Mouse (Mus musculus) forebrain, embryonic 14.5 days (tissue): ENCODE results near the gene Ppfibp2. TPM values are rescaled to one million over a fixed set of nuclear protein-coding genes. Genes with fewer than 3 reads are reported as not detected.
A peak's percentile ranks its signal among the peaks of the same experiment; 100 is the strongest.

Experiments used
- ATAC-seq: fragments of 200-750 bp; cut with Nextera tagmentation; 2 replicates; pipeline ENCODE4 v1.8.0; 2017; ENCODE audit warnings: mild to moderate bottlenecking, moderate library complexity
- DNase-seq: peaks from one replicate; pipeline ENCODE4 v3.0.0-alpha.2; 2015; ENCODE audit warnings: low spot score
- H3K27ac ChIP-seq: fragments of 300-500 bp; sonication (generic); 2 replicates; pipeline ENCODE4 v1.5.1; 2014; ENCODE audit warnings: low read depth, mild to moderate bottlenecking, control low read depth, low read length, moderate library complexity
- H3K27me3 ChIP-seq: fragments of 300-500 bp; sonication (generic); replicated peaks from 2 replicates; pipeline ENCODE4 v1.6.1; 2014; ENCODE audit warnings: low read length, control low read depth, mixed read lengths; ENCODE audit not compliant: control insufficient read depth, insufficient read depth
- H3K36me3 ChIP-seq: fragments of 300-500 bp; sonication (generic); 2 replicates; pipeline ENCODE4 v1.6.1; 2014; ENCODE audit warnings: low read length, control low read depth; ENCODE audit not compliant: control insufficient read depth, insufficient read depth
- H3K4me1 ChIP-seq: fragments of 300-500 bp; sonication (generic); 2 replicates; pipeline ENCODE4 v1.6.1; 2014; ENCODE audit warnings: antibody characterized with exemption, low read length, control low read depth; ENCODE audit not compliant: control insufficient read depth, insufficient read depth
- H3K4me2 ChIP-seq: fragments of 300-500 bp; sonication (generic); 2 replicates; pipeline ENCODE4 v1.6.1; 2014; ENCODE audit warnings: mild to moderate bottlenecking, control low read depth, low read length
- H3K4me3 ChIP-seq: fragments of 300-500 bp; sonication (generic); 2 replicates; pipeline ENCODE4 v1.5.1; 2014; ENCODE audit warnings: low read depth, low read length, control low read depth
- H3K9ac ChIP-seq: fragments of 300-500 bp; sonication (generic); 2 replicates; pipeline ENCODE4 v1.6.1; 2014; ENCODE audit warnings: mild to moderate bottlenecking, low read length, control low read depth, moderate library complexity
- H3K9me3 ChIP-seq: fragments of 300-500 bp; sonication (generic); replicated peaks from 2 replicates; pipeline ENCODE4 v1.6.1; 2016; ENCODE audit warnings: low read length, control low read depth, mixed read lengths; ENCODE audit not compliant: control insufficient read depth
- WGBS: fragments of 180-500 bp; shearing (Covaris S2); extraction: QIAGEN DNeasy Blood & Tissue Kit; methylation state at CpG from one replicate; pipeline ENCODE4 v1.1.7; 2014; 5-methylcytosine and 5-hydroxymethylcytosine counted together
- polyA plus RNA-seq: library from polyadenylated mRNA; unstranded; fragments of >200 nt; fragmentation: Nextera tagmentation; extraction: Ambion mirVana; gene quantifications from 2 replicates; pipeline ENCODE4 v1.2.1, GENCODE M21; 2014

Ppfibp2 gene
- polyA plus RNA-seq, 1 experiment from 2014 or later = 1.6 TPM

GRCm38 (mm10) chr7:107568971-107569370 is 26.0 kb upstream of the Ppfibp2 start:
- WGBS = 80% methylated on average over 4 of the region's 4 CpGs
- Histone ChIP-seq H3K36me3 (no peaks in the 10 kb centered on the region), H3K4me3 (no peak overlapping the region), H3K4me2 (no peak overlapping the region), H3K27ac (no peak overlapping the region), H3K9me3 (no peaks in the 10 kb centered on the region), H3K27me3 (no peaks in the 10 kb centered on the region), H3K4me1 (no peaks in the 10 kb centered on the region), H3K9ac (no peak overlapping the region)
- ATAC-seq (no peak), DNase-seq (no peak)

GRCm38 (mm10) chr7:107573856-107574255 is 21.2 kb upstream of the Ppfibp2 start:
- no peaks in the 10 kb centered on the region for H3K36me3 ChIP-seq
- no peaks in the 10 kb centered on the region for H3K27me3 ChIP-seq
- H3K9me3 ChIP-seq = no peaks in the 10 kb centered on the region
- H3K4me1 ChIP-seq = no peaks in the 10 kb centered on the region
- ATAC-seq (no peak), DNase-seq (no peak)
- 64% methylated on average over 2 of the region's 2 CpGs for WGBS
- no peak overlapping the region for H3K27ac ChIP-seq
- no peak overlapping the region for H3K4me3 ChIP-seq
- no peak overlapping the region for H3K9ac ChIP-seq
- H3K4me2 ChIP-seq = no peak overlapping the region

- Histone ChIP-seq H3K4me2 (no peak overlapping the region), H3K27me3 (no peaks in the 10 kb centered on the region), H3K27ac (no peak overlapping the region), H3K9me3 (no peaks in the 10 kb centered on the region), H3K4me3 (no peak overlapping the region), H3K9ac (no peak overlapping the region), H3K36me3 (no peaks in the 10 kb centered on the region), H3K4me1 (no peaks in the 10 kb centered on the region)
- ATAC-seq (no peak), DNase-seq (no peak)
- WGBS = 75% methylated on average over 3 of the region's 3 CpGs
Observed at GRCm38 (mm10) chr7:107574276-107574675, 20.7 kb upstream of the Ppfibp2 start.

- Histone ChIP-seq H3K4me2 (no peak overlapping the region), H3K4me1 (peaks cover 3% of the 10 kb centered on the region; the same call in 1 of the 2 replicates), H3K4me3 (no peak overlapping the region), H3K9ac (no peak overlapping the region), H3K9me3 (no peaks in the 10 kb centered on the region), H3K36me3 (no peaks in the 10 kb centered on the region), H3K27ac (no peak overlapping the region), H3K27me3 (peaks cover 3% of the 10 kb centered on the region; the same call in 1 of the 2 replicates)
- WGBS = 3% methylated on average over 2 of the region's 2 CpGs
- DNase-seq (peak; percentile 50), ATAC-seq (peak; percentile 1; the same call in 1 of the 2 replicates)
Observed at GRCm38 (mm10) chr7:107592641-107593040, 2.4 kb upstream of the Ppfibp2 start.

GRCm38 (mm10) chr7:107593904-107594303 is 1.1 kb upstream of the Ppfibp2 start:
- ATAC-seq (no peak), DNase-seq (no peak)
- H3K9me3 ChIP-seq = no peaks in the 10 kb centered on the region
- H3K9ac ChIP-seq = no peak overlapping the region
- peaks cover 3% of the 10 kb centered on the region; the same call in 1 of the 2 replicates for H3K27me3 ChIP-seq
- H3K27ac ChIP-seq = no peak overlapping the region
- 0 out of 2 replicates have a peak overlapping the region, but pooled peaks have one; percentile 48 for H3K4me3 ChIP-seq
- 35% methylated on average over 7 of the region's 7 CpGs for WGBS
- no peaks in the 10 kb centered on the region for H3K36me3 ChIP-seq
- peaks cover 3% of the 10 kb centered on the region; the same call in 1 of the 2 replicates for H3K4me1 ChIP-seq
- peak overlapping the region; percentile 93 for H3K4me2 ChIP-seq

- Histone ChIP-seq H3K9me3 (no peaks in the 10 kb centered on the region), H3K4me3 (peak overlapping the region; percentile 48), H3K27ac (no peak overlapping the region), H3K4me1 (peaks cover 3% of the 10 kb centered on the region; the same call in 1 of the 2 replicates), H3K27me3 (peaks cover 3% of the 10 kb centered on the region; the same call in 1 of the 2 replicates), H3K36me3 (no peaks in the 10 kb centered on the region), H3K4me2 (peak overlapping the region; percentile 93), H3K9ac (peak overlapping the region; percentile 50)
- ATAC-seq = peak; percentile 77
- WGBS = 1% methylated on average over 16 of the region's 16 CpGs
- peak; percentile 68 for DNase-seq
Observed at GRCm38 (mm10) chr7:107594325-107594856, 616 bp upstream of the Ppfibp2 start.

- Histone ChIP-seq H3K27ac (no peak overlapping the region), H3K4me2 (peak overlapping the region; percentile 93), H3K9ac (peak overlapping the region; percentile 50), H3K4me1 (peaks cover 3% of the 10 kb centered on the region; the same call in 1 of the 2 replicates), H3K4me3 (peak overlapping the region; percentile 48), H3K36me3 (no peaks in the 10 kb centered on the region), H3K27me3 (peaks cover 3% of the 10 kb centered on the region; the same call in 1 of the 2 replicates), H3K9me3 (no peaks in the 10 kb centered on the region)
- no peak for ATAC-seq
- no peak for DNase-seq
- WGBS = 14% methylated on average over 13 of the region's 13 CpGs
Observed at GRCm38 (mm10) chr7:107595426-107595825, 419 bp downstream of the Ppfibp2 start.

- H3K9me3 ChIP-seq = no peaks in the 10 kb centered on the region
- peaks cover 3% of the 10 kb centered on the region; the same call in 1 of the 2 replicates for H3K4me1 ChIP-seq
- H3K4me2 ChIP-seq = no peak overlapping the region
- no peak overlapping the region for H3K9ac ChIP-seq
- peaks cover 3% of the 10 kb centered on the region; the same call in 1 of the 2 replicates for H3K27me3 ChIP-seq
- no peak overlapping the region for H3K27ac ChIP-seq
- no peak for ATAC-seq
- DNase-seq = no peak
- H3K4me3 ChIP-seq = no peak overlapping the region
- H3K36me3 ChIP-seq = no peaks in the 10 kb centered on the region
Observed at GRCm38 (mm10) chr7:107596753-107597152, 1.7 kb downstream of the Ppfibp2 start.

GRCm38 (mm10) chr7:107597956-107598355 is 2.9 kb downstream of the Ppfibp2 start:
- DNase-seq = no peak
- peaks cover 3% of the 10 kb centered on the region; the same call in 1 of the 2 replicates for H3K27me3 ChIP-seq
- no peak overlapping the region for H3K4me2 ChIP-seq
- H3K4me1 ChIP-seq = peaks cover 3% of the 10 kb centered on the region; the same call in 1 of the 2 replicates
- no peak for ATAC-seq
- no peak overlapping the region for H3K27ac ChIP-seq
- no peaks in the 10 kb centered on the region for H3K36me3 ChIP-seq
- 82% methylated on average over 3 of the region's 3 CpGs for WGBS
- H3K9me3 ChIP-seq = no peaks in the 10 kb centered on the region
- H3K4me3 ChIP-seq = no peak overlapping the region
- no peak overlapping the region for H3K9ac ChIP-seq
